Mouse (Mus musculus): Measurements from ENCODE around the gene Ttll3.
A peak's percentile ranks its signal among the peaks of the same experiment; 100 is the strongest.

Gene Ttll3

DNA sequence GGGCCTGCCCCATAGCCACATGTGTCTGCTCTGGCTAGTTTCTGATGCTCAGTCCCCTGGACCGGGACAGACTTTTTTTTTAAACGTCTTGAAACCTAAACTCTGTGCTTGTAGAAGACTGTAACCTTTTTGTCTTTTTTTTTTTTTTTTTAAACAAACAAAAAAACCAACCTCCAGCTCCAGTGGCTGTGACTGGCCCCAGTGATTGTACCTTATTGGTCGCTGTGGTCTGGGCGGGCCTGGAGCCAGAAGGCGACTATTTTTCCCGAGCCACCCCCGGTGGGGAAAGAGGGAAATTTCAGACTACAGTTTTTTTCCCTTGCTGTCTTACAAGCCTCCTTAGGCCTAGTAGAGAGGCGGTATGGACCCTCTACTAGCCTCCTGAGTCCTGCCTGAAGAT, at the start of gene Ttll3:
Ttll3 (plus strand) TSS at position 301 of the 400 bp plus-strand sequence.
- DNase-seq: no peak

DNA sequence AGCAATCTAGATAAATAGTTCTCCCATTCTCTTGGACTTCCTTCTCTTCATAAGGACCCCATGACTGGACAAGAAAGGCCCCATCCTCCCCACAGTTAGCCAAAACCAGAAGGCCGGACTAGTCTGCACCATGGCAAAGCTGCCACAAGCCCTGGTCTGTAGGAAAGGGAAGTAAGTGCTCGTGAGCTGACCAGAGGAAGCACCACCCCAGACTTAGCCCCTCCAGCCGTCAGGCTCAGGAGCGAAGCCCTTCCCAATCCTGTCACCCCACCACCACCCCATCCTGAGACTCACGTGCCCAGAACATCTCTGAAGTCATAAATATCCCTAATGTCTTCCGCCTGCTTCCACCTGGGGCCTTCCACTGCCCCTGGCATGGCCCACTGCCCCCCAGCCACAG, 47.5 kb upstream of the Ttll3 start:
- no peak for DNase-seq

DNA sequence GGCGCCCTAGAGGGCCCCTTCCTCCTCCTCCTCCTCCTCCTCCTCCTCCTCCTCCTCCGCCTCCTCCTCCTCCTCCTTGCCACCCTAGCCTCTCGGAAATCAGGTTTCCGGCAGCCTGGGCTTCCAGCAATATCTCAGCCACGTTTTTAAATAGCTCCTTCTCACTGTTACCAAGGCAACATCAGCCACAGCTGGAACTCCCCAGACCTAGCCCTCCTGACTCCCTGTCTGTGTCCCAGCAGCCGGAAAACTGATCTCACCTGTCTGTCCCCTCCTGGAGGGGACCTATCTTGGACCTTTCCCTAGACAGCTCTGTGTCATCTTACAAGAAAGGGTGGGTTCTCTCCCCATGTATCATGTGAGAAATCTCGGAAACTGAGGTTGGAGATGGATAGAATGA, 46.8 kb upstream of the Ttll3 start:
- no peak for DNase-seq

DNA sequence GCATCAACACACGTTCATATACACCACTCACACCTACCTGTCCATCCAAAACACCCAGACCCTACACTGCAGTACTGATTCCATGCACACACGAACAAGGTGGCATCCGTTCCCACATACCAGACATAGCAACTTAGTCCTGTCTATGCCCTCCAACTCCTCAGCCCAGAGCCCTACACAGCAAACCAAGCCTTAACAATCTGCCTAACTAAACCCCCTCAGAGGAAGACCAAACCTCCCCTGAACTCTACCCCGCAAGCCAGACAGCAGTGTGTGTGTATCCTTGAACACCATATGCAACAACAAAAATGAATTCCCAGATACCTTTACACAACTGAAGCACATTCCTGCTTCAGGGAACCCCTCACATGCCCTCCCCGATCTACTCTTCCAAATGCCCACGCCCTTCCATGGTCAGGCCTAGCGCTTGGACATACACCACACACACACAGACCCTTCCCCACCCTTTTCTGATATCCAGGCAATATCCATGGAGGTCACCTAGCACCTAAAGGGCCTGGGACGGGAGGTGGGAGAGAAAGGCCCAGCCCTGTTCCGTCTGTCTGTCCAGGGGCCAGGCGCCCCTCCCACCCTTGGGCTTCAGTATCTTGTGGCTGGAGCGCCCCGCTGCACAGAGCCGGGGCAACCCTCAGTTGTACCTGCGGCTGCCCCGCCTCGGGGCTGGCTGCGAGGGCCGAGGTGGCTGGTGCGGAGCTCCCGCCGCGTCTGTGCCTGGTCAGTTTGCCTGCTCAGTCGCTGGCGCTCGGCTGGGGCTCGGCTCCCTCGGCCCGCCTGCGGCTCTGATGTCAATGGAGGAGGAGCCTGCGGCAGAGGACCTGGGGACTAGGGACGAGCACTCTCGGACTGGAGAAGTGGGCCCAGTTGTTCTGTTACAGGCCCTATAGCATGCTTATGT, 45.6 kb upstream of the Ttll3 start, which contains the start of gene Camk1:
Camk1 (minus strand) TSS at position 808 of the 916 bp plus-strand sequence.
- DNase-seq: peak; percentile 79 to 84

DNA sequence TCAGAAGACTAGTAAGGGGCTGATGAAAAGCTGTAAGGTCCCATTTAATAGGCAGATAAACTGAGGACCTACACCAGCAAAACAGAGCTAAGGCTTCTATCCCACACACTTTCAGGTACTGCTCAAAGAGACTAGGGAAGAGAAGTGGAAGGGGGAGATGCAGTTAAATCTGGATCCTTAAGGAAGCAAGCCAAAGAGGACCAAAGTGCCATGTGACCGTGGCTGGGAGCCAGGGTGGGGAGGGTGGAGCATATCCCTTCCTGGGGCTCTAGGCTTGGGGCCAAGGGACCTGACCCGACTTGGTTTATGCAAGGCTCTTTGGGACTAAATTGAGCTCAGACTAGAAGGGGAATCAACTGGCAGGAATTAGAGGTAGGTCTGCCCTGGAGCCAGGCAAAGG, 44.7 kb upstream of the Ttll3 start:
- DNase-seq: peak; percentile 40 to 60

DNA sequence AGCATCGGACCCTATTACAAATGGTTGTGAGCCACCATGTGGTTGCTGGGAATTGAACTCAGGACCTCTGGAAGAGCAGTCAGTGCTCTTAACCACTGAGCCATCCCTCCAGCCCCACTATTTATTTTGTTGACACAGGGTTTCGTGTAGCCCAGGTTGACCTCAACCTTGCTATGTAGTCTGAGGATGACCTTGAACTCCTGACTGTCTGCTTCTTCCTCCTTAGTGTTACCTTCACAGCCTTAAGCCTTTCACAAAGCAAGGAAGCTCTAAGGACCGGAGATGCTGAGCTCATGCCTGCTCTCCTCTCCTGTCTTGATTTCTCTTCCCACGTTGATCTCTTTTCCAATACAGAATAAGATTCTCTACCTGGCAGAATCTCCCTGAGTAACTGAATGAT, 42.2 kb upstream of the Ttll3 start:
- DNase-seq: no peak

DNA sequence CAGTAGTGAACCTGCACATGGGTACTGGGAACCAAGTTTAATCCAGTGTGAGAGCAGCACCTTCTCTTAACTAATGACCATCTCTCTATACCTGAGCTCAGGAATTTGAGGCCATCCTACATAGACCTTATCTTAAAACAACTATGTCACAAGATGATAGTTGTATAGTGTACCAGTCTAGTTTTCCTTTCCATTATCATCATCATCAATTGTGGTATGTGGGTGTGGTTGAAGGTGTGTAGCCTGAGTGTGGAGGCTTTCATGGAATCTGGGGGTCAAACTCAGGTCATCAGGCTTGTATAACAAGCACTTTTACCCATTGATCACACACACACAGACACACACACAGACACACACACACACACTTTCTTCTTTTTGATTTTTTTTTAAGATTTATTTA, 38.5 kb upstream of the Ttll3 start:
- no peak for DNase-seq

DNA sequence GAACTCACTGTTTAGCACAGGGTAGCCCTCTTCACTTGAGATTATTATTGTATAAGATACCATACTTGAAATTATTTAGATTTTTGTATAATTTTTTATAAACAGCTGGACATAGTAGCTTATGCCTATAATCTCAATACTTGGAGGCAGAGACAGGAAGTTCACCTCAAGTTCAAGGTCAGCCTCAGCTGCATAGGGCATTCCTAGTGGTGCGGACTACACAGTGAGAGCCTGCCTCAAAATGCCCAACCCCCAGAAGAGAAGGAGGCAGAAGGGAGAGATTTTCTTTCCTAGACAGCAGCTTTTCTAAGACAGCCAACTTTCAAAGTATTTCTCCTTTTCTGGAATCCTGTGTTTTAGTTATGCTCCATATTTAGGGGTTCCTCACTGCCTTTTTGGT, 37.9 kb upstream of the Ttll3 start:
- DNase-seq: no peak

DNA sequence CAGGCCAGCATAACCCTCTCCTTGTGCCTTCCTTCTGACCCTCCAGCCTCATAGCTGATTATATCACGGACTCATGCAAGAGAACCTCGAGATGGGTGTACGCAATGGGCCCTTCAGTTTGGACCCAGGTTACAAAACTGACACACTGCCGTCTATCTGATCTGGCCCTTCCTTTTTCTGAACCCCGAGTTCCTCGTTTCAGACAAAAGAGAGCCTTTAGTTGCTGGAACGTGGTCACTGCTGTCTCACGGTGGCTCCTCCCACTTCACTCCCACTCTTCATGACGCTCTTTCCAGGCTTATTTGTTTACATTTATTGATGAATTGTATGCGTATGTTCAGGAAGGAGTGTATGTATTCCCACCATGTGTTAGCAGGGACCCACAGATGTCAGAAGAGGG, 37.4 kb upstream of the Ttll3 start:
- DNase-seq: no peak

DNA sequence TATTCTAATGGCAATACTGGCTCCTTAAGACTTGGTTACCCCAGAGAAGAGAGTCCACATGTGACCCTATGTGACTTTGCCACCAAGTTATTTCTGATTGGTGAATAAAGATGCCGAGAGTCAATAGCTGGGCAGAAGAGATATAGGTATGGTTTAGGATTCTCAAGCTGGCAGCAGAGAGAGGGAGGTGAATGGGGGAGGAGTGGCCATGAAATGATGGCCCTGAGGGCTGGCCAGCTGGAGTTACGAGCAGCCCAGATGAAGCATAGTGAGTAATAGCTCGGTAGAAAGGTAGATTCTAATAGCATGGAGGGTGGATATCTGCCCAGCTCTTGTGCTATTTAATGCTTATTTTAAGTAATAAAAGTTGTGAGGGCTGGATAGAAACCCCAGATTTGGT, 36.2 kb upstream of the Ttll3 start:
- no peak for DNase-seq

DNA sequence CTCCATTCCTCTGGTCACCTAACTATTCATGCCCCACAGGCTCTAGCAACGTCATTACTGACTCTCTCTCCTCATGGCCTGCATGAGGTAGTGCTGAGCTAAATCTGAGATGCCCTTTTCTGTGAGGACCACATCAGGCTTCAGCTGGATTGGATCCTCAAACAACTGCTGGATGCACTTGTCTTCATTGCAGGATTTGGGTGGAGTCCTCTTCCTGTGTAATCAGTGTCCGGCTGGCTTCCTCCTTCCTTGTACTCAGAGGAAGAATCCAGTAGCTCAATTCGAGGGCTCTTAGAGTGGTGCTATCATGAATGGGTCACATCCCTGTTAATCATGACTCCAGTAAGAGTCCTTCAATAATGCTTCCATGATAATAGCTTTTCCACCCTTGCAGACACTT, 35.4 kb upstream of the Ttll3 start:
- DNase-seq: no peak

DNA sequence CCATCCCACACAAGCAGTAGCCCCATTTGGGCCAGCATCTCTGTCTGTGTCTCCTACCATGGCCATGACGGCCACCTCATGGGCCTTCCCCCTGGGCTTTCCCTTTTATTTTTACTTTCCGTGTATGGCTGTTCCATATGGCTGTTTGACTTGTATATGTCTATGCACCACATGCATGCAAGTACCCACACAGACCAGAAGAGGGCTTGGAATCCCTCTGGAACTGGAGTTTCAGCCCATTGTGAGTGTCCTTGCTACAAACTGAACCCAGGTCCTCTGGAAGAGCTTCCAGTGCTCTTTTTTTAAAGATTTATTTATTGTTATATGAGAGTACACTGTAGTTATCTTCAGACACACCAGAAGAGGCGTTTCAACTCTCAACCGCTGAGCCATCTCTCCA, 27.6 kb upstream of the Ttll3 start:
- no peak for DNase-seq

DNA sequence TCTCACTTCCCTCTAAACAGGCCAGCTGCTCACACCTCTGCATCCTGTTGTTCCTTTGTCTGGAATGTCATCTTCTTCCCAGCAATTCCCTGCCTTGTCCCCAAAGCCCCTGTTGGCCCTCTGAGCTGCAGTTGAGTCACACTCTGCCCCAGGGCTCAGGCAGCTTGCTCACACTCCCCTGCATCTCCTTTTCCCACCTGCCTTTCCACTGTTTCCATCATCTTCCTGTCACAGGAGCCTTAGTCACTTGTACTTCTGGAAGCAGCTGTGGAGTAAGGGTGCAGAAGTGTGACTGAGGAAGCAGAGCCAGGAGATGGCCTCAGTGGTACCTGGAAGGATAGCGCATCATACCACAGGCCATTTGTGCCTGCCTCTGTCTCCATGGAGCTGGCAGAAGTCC, 26.8 kb upstream of the Ttll3 start:
- no peak for DNase-seq

DNA sequence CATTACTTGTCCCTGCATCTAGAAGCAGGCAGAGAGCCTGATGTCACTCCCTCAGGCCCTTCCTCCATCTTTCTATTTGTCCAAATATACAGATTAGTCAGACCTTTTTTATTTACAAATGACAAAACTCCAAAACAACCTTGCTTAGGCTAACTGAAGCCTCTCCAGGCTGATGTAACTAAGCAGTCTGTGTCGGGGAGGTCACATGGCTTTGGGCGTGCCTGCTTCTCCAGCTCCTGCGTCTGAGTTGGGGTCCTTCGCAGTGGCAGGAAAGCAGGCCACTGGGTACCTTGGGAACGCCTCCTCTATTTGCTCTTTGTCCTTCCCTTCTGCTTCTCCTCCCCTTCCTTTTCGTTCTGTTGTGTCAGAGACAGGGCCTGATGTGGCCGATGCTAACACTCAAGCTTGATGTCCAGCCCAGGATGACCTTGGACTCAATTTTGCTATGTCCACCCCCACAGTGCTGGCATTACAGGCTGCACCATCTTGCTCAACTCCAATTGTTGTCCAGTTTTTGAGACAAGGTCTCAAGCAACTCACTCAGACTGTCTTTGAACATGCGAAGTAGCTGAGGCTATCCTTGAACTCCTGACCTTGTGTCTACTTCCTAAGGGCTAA, 24.4 kb upstream of the Ttll3 start:
- no peak for DNase-seq

DNA sequence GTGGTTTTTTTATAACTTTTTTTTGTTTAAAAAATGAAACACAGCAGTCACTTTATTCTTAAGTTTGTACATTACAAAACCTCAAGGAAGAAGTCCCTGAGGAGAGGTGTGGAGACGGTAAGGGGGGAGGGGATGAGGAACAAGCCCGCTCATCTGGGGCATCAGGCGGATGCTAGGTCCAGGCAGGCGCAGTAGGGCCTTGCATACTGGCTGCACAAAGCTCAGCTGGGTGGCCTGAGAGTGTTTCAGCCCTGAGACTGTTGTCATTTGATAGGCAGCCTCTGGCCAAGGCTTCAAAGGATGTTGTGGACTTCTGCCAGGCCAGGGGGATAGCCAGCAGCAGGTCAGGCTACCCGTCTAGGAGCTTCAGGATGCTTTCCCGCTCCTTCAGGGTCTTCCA, 22.4 kb upstream of the Ttll3 start:
- DNase-seq: no peak

DNA sequence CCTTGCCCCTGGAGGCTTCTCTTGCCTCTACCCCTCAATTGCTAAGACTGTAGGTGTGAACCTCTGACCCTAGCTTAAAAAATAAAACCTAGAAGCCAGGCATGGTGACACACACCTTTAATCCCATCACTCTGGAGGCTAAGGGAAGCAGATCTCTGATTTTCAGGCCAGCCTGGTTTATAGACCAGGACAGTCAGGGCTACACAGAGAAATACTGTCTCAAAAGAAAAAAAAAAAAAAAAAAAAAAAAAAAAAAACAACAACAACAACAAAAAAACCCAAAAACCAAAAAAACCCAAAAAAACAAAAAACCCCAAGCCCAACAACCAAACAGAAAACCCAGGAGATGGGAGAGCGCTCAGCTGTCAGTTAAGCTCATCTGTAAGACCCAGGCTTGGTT, 21.5 kb upstream of the Ttll3 start:
- no peak for DNase-seq

DNA sequence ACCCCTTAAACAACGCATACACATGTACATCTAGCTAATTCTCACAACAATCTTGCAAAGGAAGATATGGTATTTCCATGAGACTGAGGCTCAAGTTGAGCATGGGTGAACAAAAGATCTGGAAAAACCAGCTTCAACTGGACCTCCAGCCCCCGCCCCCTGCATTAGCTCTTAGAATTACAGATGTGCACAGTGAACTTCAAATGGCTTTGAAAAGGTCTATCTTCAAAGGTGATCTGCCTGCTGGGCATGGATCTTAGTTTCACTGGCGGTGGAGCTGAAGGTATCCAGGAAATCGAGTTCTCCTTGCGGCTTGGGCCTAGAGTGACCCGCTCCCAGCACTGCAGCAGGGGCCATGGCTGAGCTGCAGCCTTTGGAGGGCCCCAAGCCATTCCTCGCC, 20.9 kb upstream of the Ttll3 start:
- DNase-seq: no peak

DNA sequence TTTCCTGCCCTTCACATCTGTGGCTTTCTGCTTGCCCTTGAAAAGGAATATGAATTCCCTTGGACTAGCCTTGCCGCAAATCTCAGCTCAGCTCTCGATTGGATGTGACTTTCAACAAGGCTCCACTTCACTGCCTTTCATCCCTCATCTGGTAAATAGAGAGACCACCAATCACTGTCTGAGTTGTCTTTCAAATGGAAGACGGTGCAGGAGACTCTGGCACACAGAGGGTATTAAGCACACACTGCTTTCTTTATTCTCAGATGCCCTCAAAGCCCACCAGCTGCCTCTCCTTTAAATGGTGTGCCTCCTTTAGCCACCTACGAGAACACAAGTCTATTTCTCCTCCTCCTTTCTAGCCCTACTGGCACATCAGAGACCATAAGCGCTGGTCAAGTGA, 20.5 kb upstream of the Ttll3 start:
- no peak for DNase-seq

DNA sequence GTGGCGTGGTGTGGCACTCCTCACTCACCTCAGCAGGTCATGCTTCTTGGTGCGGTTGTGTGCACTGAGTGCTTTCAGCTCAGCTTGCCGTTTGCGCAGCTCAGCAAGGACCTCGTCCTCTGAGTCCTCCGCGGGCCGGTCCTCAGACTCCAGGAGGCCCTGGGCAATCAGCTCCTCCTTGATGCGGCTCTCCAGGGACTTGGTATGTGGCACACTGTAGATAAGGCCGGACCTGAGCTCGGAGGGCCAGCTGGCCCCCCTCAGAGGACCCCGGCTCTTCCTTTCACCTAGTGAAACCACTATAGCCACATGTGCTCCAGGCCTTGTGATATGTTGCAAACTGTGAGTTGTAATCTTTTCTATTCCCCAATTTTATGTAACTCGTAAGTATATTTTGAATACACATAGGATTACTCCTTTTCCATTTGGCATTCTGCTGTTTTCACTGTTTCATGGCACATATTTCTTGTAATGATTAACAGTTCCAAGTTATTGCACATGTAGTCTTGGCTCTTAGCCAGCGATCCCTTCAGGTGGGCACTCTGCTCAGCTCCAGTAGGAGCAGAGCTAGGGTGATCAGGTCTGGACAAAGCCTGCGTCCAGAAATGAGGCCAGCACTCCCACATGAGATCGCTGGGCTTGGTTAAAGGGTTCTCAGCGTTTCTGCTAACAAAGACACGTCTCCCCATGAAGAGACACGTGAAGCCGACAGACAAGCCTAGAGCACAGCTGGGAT, 18.7 kb upstream of the Ttll3 start:
- DNase-seq: no peak

DNA sequence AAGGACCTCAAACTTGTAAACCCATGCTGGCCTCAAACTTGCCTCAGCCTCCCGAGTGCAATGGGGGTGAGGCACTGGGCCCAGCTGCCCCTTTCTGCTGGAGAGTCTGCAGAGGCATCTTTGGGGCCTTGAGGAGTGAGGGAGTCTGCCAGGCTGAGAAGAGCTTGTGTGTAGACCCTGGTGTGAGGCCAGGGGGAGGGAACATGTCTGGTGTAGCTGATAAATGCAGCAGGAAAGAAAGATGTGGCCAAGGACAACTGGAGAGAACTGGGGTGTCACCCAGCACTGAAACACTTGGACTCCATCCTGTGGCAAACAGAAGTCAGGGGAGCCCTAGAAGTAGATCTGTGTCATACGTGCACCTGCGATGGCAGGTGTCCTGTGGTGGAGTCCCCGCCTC, 15.6 kb upstream of the Ttll3 start:
- DNase-seq: no peak

DNA sequence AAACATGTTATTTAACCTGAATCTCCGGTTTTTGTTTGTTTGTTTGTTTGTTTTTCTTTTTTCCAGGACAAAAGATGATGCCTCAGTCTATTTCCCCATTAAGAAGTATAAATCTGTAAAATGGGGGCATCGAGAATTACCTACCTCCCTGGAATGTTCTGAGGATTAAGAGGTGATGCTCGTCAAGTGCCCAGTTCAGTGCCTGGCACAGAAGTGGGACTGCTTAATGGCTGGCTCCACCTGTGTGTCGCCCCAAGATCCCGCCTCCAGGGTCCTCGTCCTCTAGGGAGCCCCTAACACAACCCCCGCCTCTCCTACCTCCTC, 11.9 kb upstream of the Ttll3 start:
- DNase-seq: no peak

DNA sequence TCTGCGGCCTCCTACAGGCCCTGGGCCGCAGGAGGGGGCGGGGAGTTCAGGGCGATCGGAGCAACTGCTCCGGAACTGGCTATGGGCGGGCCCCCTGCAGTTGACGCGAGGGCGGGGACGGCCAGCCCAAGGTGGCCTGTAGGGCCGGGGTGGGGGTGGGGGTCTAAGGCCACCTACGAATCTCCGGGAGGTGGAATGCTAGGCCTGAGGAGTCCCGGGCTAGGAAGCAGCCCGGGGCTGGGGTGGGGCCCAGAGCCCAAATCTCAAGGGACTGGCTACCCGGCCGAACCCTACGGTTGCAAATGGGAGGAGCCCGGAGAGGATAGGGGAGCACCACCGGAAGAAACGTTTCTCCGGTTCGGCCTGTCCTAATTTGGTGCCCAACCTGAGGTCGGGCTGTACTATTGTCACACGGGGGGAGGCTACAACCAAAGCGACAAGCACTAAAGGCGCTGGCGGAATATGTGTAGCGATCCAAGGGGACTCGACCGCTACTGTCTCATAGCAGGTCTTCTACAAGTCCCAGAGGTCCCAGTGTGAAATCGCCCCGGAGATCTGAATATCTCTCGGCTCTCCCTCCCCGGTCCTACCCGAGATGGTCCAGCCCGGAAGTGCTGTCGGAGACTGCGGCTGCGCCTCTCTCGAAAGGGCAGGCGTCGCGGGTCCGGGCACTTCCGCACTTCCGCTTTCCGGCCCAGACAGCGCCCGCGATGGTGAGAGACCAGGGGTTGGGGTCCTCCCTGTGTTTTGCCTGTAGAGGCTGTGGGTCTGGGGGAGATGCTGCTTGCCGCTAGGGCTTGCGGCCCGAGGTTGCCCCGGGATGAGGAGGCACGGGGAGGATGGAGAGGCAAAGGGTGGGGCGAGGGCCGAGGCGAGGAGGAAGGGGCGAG, 11.3 kb upstream of the Ttll3 start, which contains the start of the genes Tada3 and Arpc4:
Tada3 (minus strand) TSS at position 388 of the 890 bp plus-strand sequence.
Arpc4 (plus strand) TSS at position 620 of the 890 bp plus-strand sequence.
- peak; percentile 89 to 92 for DNase-seq

DNA sequence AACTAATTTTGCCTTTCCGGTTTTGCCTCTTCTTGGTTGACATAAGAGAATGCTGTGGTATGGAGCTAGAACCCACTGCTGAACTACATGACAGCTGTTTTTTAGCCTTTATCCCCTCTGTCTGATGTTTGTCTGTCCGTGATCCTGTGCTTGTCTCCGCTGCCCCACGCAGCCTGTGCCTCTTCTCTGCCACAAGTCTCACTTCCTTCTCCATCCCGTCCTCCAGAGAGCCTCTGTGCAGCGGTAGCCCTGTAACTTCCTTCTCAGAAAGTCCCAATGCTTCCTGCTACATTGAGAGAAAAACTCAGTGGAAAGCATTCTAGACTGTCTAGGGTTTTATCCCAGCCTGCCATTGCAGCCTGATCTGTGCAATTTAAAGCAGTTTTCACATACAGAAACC, 9.8 kb upstream of the Ttll3 start:
- DNase-seq: no peak
